Mouse (Mus musculus): Measurements from ENCODE around the gene Kcnd2. TPM values are rescaled to one million over a fixed set of nuclear protein-coding genes. Genes with fewer than 3 reads are reported as not detected.

The Kcnd2 gene
- polyA plus RNA-seq, 1 experiment, result 91.6 TPM

DNA sequence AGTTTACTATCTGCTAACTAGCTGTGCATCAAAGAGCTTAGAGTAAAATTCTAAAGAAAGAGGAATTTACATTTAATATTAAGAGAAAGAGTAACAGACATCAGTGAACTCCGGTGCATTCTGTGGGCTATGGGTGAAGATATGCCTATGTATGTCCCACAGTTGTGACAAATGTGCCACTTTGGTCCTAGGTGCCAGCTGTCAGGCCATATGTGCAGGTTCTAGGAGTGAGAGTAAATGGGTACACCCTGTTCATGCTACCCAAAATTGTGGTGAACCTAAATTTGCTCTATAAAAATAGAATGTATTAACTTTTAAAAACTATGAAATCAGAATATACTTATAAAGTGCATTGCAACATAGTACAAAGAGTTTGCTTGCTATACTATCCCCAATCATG, 215.8 kb downstream of the Kcnd2 start:
- Histone ChIP-seq H3K4me1 (ENCODE audit: control insufficient read depth, insufficient read depth, low read length) (peaks cover 8% of the 10 kb centered on the region; the same call in 1 of the 2 replicates), H3K27ac (ENCODE audit: insufficient read depth, low read length) (no peak overlapping the region), H3K27me3 (ENCODE audit: control insufficient read depth, insufficient read depth, low read length) (no peaks in the 10 kb centered on the region), H3K4me3 (replicated peaks; ENCODE audit: insufficient read depth, low read depth, low read length) (no peak overlapping the region)
- DNase-seq, result peak in 1 of 2 experiments; percentile 50
- TF ChIP-seq POLR2A (IDR thresholded peaks at IDR 0.05; ENCODE audit: borderline replicate concordance, insufficient read depth, low read length), result no peak
- TF ChIP-seq CTCF (IDR thresholded peaks at IDR 0.05; ENCODE audit: borderline replicate concordance, insufficient read depth, low read depth, low read length), result no peak
- 37% methylated on average over 1 of the region's 1 CpGs for WGBS

DNA sequence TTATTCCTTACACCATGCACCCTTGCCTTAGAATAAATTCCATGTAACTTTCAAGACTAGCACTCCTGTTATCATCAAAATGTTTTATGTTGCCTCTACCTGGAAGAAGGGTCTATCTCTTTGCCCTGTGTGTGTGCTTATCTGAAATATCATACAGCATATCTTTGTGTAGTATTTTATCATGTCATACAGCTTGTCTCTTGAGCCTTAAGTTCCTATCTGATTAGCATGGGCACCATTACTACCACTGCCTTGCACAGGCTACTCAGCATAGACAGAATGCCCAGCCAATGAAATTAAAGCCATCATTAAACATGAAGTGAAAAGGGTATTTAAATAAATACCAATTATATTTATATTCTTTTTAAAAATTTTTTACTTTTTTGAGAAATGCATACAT, 249.4 kb downstream of the Kcnd2 start:
- H3K27me3 ChIP-seq (ENCODE audit: control insufficient read depth, insufficient read depth, low read length), result no peaks in the 10 kb centered on the region
- no peak overlapping the region for H3K27ac ChIP-seq (ENCODE audit: insufficient read depth, low read length)
- H3K4me1 ChIP-seq (ENCODE audit: control insufficient read depth, insufficient read depth, low read length), result no peaks in the 10 kb centered on the region
- TF ChIP-seq CTCF (IDR thresholded peaks at IDR 0.05; ENCODE audit: borderline replicate concordance, insufficient read depth, low read depth, low read length), result no peak
- TF ChIP-seq POLR2A (IDR thresholded peaks at IDR 0.05; ENCODE audit: borderline replicate concordance, insufficient read depth, low read length), result no peak
- H3K4me3 ChIP-seq (replicated peaks; ENCODE audit: insufficient read depth, low read depth, low read length), result no peak overlapping the region
- DNase-seq, result no peak

DNA sequence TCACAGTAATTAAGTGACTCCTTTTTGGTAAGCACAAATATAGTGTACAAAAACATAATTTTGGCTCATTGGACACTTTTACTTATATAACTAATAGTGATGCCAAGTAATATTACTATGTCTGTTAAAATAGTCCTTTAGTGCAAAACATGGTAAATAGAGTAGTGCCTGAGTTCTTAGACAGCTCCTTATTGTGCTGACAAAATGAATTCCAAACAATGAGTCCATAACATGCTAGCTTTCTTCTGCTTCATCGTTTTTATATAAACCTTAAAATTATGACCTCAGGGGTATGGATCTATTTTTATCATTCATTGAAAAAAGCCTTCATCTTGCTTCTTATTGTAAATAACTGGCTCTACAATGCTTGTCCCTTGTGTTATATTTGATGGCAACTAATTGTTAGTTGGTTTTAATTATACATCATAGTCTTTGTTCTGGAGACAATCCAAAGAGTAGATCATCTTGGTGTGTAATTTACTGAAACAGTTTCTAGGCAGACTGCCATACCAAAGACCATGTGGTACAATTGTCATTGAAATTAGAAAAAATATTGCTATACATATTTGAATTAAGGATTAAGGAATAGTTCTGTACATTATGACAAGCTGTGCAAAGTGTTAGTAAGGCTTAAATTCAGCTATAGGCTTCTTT, 256.7 kb downstream of the Kcnd2 start:
- no peak overlapping the region for H3K27ac ChIP-seq (ENCODE audit: insufficient read depth, low read length)
- WGBS, result 9% methylated on average over 1 of the region's 1 CpGs
- peaks cover 3% of the 10 kb centered on the region; the same call in 1 of the 2 replicates for H3K4me1 ChIP-seq (ENCODE audit: control insufficient read depth, insufficient read depth, low read length)
- H3K27me3 ChIP-seq (ENCODE audit: control insufficient read depth, insufficient read depth, low read length), result no peaks in the 10 kb centered on the region
- TF ChIP-seq POLR2A (IDR thresholded peaks at IDR 0.05; ENCODE audit: borderline replicate concordance, insufficient read depth, low read length), result no peak
- TF ChIP-seq CTCF (IDR thresholded peaks at IDR 0.05; ENCODE audit: borderline replicate concordance, insufficient read depth, low read depth, low read length), result no peak
- no peak overlapping the region for H3K4me3 ChIP-seq (replicated peaks; ENCODE audit: insufficient read depth, low read depth, low read length)
- DNase-seq, result peak in 1 of 2 experiments; percentile 61

DNA sequence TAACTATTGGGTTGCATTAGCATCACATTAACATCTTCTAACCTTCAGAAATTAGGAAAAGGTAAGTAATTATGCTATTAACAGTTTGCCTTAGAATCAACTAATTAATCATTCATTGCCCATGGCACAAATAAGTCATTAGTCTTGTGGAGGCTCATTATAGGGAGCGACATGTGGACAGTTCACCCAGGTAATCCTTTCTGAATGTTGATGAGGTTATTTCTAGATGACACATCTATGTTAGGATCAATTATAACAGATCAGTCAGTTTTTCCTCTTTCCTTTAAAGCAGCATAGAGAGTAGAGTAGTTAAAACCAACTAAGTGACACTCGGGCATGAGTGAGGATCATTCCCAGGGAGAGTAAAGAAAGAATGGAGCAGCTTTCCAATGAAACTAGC, 267.4 kb downstream of the Kcnd2 start:
- DNase-seq, result no peak
- Histone ChIP-seq H3K27ac (ENCODE audit: insufficient read depth, low read length) (no peak overlapping the region), H3K4me3 (replicated peaks; ENCODE audit: insufficient read depth, low read depth, low read length) (no peak overlapping the region), H3K27me3 (ENCODE audit: control insufficient read depth, insufficient read depth, low read length) (no peaks in the 10 kb centered on the region), H3K4me1 (ENCODE audit: control insufficient read depth, insufficient read depth, low read length) (no peaks in the 10 kb centered on the region)
- WGBS, result 92% methylated on average over 2 of the region's 2 CpGs
- TF ChIP-seq POLR2A (IDR thresholded peaks at IDR 0.05; ENCODE audit: borderline replicate concordance, insufficient read depth, low read length), result no peak
- no peak for TF ChIP-seq CTCF (IDR thresholded peaks at IDR 0.05; ENCODE audit: borderline replicate concordance, insufficient read depth, low read depth, low read length)

DNA sequence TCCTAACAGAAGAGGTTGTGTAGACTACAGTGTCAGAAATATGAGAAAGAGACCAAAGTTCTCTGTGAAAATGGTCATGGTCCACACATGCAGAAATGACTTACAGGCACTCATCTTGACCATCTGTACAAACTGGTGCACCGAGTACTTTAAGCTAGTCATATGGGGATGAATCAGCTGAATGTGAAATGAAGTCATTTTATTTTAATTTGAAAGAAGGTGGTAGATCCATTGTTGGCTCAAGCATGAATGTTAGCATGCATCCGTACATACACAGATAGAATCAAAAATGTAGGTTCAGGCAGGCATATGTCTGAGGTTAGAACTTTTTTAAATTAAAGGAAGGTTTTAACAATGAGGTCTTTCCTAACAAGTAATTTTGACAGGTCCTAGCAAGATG, 273.2 kb downstream of the Kcnd2 start:
- Histone ChIP-seq H3K27me3 (ENCODE audit: control insufficient read depth, insufficient read depth, low read length) (no peaks in the 10 kb centered on the region), H3K27ac (ENCODE audit: insufficient read depth, low read length) (no peak overlapping the region), H3K4me1 (ENCODE audit: control insufficient read depth, insufficient read depth, low read length) (no peaks in the 10 kb centered on the region), H3K4me3 (replicated peaks; ENCODE audit: insufficient read depth, low read depth, low read length) (no peak overlapping the region)
- no peak for TF ChIP-seq CTCF (IDR thresholded peaks at IDR 0.05; ENCODE audit: borderline replicate concordance, insufficient read depth, low read depth, low read length)
- no peak for TF ChIP-seq POLR2A (IDR thresholded peaks at IDR 0.05; ENCODE audit: borderline replicate concordance, insufficient read depth, low read length)
- DNase-seq, result no peak
- 27% methylated on average over 2 of the region's 2 CpGs for WGBS

DNA sequence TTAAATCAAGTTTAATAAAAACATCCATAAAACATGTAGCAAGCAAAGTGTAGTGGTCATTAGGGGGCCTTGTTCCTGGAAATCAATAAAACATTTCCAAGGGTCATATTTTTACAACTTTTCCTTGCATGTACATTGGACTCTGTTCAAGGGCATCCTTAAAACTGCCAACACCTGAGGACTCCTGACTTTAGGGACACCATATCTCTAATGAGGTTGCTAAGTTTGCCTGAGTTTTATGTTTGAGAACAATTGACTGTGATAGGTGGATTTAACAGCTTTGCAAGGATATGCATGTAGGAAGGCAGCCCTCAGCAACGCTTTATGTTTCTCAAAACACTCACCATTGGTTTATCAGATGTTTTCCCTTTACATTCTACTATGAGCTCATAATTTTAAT, 287.6 kb downstream of the Kcnd2 start:
- Histone ChIP-seq H3K4me3 (replicated peaks; ENCODE audit: insufficient read depth, low read depth, low read length) (no peak overlapping the region), H3K4me1 (ENCODE audit: control insufficient read depth, insufficient read depth, low read length) (no peaks in the 10 kb centered on the region), H3K27me3 (ENCODE audit: control insufficient read depth, insufficient read depth, low read length) (no peaks in the 10 kb centered on the region), H3K27ac (ENCODE audit: insufficient read depth, low read length) (no peak overlapping the region)
- no peak for DNase-seq
- WGBS, result 93% methylated on average over 1 of the region's 1 CpGs
- TF ChIP-seq CTCF (IDR thresholded peaks at IDR 0.05; ENCODE audit: borderline replicate concordance, insufficient read depth, low read depth, low read length) (no peak), POLR2A (IDR thresholded peaks at IDR 0.05; ENCODE audit: borderline replicate concordance, insufficient read depth, low read length) (no peak)

DNA sequence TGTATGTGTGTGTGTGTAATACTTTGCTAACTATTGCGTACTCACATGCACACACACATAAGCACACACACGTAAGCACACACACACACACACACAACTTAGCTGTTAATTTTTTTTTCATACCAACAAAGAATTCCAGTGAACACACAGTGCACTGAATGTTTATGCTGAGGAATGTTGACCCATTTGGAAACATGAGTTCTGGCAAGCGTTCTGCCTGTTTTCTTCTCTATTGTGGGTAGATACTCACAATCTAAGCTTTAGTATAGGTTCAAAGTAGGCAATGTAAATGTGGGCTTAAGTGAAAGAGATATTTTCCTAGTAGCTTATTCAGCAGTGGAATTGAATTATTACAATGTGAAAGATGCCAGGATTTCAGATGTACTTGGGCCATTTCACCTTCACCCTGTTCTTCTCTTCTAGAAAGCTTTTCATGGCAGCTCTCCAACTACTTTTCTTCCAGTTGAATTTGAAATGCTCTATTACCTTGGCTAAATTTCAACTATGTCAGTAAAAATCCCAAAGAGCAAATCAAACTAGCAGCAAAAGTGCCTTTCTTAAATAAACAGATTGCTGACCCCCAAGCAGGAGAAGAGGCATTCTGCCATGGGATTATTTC, 295.4 kb downstream of the Kcnd2 start:
- H3K4me3 ChIP-seq (replicated peaks; ENCODE audit: insufficient read depth, low read depth, low read length), result no peak overlapping the region
- TF ChIP-seq CTCF (IDR thresholded peaks at IDR 0.05; ENCODE audit: borderline replicate concordance, insufficient read depth, low read depth, low read length) (no peak), POLR2A (IDR thresholded peaks at IDR 0.05; ENCODE audit: borderline replicate concordance, insufficient read depth, low read length) (no peak)
- H3K27me3 ChIP-seq (ENCODE audit: control insufficient read depth, insufficient read depth, low read length), result no peaks in the 10 kb centered on the region
- no peaks in the 10 kb centered on the region for H3K4me1 ChIP-seq (ENCODE audit: control insufficient read depth, insufficient read depth, low read length)
- WGBS, result 62% methylated on average over 3 of the region's 3 CpGs
- H3K27ac ChIP-seq (ENCODE audit: insufficient read depth, low read length), result no peak overlapping the region
- DNase-seq, result peak in 1 of 2 experiments; percentile 71

DNA sequence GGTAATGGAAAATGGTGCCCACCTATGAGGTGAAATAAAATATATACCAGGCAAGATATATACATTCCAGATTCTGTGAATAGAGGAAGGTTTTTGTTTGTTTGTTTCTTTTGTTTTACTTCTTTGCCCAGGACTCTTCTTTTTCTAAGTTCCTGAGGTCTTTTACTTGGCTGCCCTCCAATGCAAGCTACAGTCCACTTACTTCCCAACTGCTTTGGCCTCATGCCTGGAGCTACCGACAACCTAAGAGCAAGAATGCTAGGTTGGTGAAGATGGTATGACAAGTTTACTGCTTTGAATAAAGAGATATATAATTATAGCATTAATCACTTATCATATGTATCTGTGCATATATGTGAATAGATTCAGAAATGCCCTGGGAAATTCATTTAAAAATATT, 305.0 kb downstream of the Kcnd2 start:
- Histone ChIP-seq H3K4me1 (ENCODE audit: control insufficient read depth, insufficient read depth, low read length) (no peaks in the 10 kb centered on the region), H3K4me3 (replicated peaks; ENCODE audit: insufficient read depth, low read depth, low read length) (no peak overlapping the region), H3K27me3 (ENCODE audit: control insufficient read depth, insufficient read depth, low read length) (no peaks in the 10 kb centered on the region), H3K27ac (ENCODE audit: insufficient read depth, low read length) (no peak overlapping the region)
- peak in 1 of 2 experiments; percentile 50 for DNase-seq
- WGBS, result 2% methylated on average over 1 of the region's 1 CpGs
- TF ChIP-seq POLR2A (IDR thresholded peaks at IDR 0.05; ENCODE audit: borderline replicate concordance, insufficient read depth, low read length) (no peak), CTCF (IDR thresholded peaks at IDR 0.05; ENCODE audit: borderline replicate concordance, insufficient read depth, low read depth, low read length) (no peak)

Data from cerebellum, adult 2 months (tissue).